Mouse (Mus musculus): ENCODE measurements at regions not wholly inside any gene's neighbourhood (a gene's known extent, or its start where the extent isn't known, plus 50 kb on each side); places are given as distances from the start of the nearest gene placed in this dataset.
A peak's percentile ranks its signal among the peaks of the same experiment; 100 is the strongest.
"Not testable (repeated sequence)": the region's sequence is repeated elsewhere in the genome, so short reads cannot be mapped to it uniquely, and the experiment has no call there.

DNA sequence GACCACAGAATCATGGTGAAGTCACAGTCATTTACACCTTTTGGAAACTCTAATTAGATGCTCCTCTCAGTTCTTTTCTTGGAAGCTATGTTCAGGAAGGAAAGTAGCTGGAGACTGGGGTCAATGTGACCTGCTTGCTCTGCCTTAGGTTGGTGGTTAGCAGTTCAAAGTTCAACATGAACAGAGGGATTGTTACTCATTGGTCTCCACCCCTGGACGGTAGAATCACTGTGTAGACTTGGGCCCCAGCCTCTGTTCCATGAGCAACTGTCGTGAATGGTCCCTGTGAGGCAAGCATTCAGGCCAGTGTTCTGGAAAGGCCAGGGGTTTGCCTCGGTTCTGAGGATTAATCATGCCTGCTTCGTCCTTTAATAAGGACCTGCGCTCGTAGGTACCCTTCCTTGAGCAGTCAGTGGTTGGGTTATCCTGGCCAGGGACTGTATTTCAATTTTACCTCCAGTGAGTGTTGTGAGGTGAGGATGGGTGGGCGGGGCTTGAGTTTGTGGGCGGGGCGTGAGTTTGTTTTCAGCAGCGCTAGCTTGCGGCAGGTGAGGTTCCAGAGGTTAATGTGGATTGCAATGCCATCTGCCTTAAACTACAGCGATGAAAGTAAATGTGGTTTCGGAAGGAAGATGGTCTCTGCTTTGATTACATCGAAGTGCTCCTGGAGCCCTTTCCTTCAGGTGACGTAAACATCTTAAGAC, 152.6 kb upstream of the Pou3f3 start:
- no peak for DNase-seq (ENCODE audit: inconsistent ontology term)

DNA sequence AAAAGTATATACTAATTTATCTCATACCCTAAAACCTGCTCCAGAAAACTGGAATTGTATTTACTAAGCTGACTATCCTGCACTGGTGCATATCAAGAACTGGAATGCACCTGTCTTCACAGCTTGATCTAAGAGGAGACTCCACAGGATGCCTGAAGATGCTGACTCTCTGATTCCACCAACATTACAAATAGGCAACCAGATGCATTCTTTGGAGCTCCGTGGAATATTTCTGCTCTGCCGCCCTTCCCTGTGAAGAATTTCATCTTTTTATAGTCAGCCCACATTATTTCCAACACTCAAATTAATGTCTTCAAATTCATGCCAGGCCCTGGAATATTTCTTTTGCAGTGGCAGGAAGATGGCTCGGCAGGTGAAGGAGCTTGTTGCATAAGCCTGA, 148.7 kb upstream of the Pou3f3 start:
- DNase-seq (ENCODE audit: inconsistent ontology term): no peak

GRCm38 (mm10) chr1:42557301-42557700, 138.3 kb upstream of the Pou3f3 start:
- no peak for DNase-seq (ENCODE audit: inconsistent ontology term)

DNA sequence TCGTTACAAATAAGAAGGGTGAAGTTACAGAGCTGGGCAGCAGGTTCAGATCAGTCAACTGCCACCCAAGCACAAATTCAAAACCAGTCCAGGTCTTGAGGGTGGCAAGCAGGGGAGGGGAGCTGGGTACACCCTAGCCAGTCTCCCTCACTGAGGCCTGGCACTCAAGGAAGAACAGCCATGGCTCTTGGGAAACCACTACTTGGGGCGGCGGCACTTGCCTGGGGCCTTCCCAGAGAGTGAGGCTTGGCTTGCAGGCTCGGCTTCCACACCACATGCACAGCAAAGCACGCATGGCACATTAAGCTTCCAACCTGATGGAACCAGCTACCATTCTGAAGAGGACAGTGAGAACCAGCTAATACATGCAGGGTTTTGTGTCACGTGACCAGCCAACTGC, 127.9 kb upstream of the Pou3f3 start:
- DNase-seq (ENCODE audit: inconsistent ontology term): no peak

- no peak for DNase-seq (ENCODE audit: inconsistent ontology term)
These were observed 110.4 kb upstream of the Pou3f3 start for GRCm38 (mm10) chr1:42585191-42585590.

DNA sequence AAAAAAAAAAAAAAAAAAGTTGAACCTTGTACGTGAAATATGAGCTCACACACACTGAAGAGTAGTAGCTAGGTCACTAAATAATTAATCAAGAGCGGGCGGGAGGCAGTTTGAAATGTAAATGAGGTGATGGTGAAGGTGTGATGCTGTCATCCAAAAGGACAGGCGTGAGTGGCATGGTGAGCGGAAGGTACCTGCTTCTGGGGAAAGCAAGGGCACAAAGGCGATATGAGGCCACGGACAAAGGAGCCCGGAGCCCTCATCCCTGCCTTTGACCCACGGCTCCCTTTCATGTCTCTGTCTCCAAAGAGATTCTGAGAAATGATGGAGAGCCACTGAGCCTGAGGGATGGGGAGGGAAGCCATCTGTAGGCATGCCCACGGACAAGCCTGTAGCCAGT, 107.1 kb upstream of the Pou3f3 start:
- no peak for DNase-seq (ENCODE audit: inconsistent ontology term)

GRCm38 (mm10) chr1:42589442-42589841, 106.1 kb upstream of the Pou3f3 start:
- no peak for DNase-seq (ENCODE audit: inconsistent ontology term)

- DNase-seq (ENCODE audit: inconsistent ontology term): peak; percentile 11
These were observed 103.7 kb upstream of the Pou3f3 start for GRCm38 (mm10) chr1:42591855-42592254.

DNA sequence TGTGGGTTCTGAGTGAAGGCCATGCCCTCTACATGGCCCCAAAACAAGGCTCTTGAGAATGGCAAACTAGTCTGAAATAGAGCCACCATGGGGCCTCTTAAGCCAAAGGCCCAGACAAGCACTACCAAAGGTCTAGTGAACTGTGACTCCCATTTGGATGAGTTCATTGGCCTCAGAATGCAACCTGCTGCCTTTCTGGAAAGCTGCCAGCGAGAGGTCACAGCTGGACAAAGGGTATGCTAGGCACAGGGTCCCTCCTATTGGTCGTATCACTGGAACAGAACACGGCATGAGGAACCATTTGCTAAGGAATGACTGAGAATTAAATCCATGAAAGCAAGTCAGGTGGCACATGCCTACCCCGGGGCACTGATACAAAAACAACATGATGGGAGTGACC, 98.5 kb upstream of the Pou3f3 start:
- DNase-seq (ENCODE audit: inconsistent ontology term): peak; percentile 1

DNA sequence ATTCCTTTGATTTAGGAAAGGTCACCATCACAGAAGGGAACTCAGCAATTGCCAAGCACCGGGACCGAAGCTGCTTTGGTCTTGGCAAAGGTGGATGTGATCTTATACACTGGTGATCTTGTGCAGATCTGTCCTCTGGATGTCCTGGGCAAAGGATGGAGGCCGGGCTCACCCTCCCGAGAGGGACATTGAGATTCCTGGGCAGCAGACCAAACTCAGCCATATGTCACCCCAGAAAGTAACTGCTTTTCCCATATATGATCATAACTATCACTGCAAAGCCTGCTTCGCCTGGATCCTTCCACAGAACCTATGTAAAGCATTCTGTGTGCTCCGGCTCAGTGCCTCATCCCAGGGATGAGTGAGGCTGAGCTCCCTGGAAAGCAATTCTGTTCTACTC, 96.3 kb upstream of the Pou3f3 start:
- no peak for DNase-seq (ENCODE audit: inconsistent ontology term)

GRCm38 (mm10) chr1:42606251-42606650, 89.3 kb upstream of the Pou3f3 start:
- no peak for DNase-seq (ENCODE audit: inconsistent ontology term)

DNA sequence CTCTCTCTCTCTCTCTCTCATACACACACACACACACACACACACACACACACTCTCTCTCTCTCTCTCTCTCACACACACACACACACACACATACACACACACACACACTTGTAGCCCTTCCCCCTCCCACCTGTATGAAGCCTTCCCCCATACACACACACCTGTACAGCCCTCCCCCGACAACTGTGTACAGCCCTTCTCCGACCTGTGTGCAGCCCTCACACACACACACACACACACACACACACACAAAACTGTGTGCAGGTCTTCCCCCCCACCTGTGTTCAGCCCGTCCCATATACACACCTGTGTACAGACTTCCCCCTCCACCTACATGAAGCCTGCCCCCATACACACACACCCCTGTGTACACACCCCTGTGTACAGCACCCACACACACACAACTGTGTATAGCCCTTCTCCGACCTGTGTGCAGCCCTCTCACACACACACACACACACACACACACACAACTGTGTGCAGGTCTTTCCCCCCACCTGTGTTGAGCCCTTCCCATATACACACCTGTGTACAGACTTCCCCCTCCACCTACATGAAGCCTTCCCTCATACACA, 88.0 kb upstream of the Pou3f3 start:
- not testable (repeated sequence) for DNase-seq (ENCODE audit: inconsistent ontology term)

DNA sequence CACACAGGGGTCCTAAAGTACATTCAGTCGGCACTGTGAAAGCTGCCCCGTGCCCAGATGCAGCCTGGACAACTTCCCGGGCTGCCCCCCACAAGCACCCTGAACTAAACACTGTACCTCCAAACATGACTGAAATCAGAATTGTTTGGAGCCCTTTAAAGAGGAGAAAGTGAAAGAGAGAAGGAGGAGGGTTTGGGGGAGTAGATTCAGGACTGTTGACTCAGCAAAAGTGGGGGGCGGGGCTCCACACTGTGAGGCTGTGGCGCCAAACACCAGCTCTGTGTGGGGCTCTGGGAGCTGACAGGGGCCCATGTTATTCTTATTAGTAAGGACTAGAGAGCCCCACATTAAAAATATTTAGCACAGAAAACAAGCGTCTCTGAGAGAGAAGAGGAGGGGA, 71.8 kb upstream of the Pou3f3 start:
- no peak for DNase-seq (ENCODE audit: inconsistent ontology term)

DNA sequence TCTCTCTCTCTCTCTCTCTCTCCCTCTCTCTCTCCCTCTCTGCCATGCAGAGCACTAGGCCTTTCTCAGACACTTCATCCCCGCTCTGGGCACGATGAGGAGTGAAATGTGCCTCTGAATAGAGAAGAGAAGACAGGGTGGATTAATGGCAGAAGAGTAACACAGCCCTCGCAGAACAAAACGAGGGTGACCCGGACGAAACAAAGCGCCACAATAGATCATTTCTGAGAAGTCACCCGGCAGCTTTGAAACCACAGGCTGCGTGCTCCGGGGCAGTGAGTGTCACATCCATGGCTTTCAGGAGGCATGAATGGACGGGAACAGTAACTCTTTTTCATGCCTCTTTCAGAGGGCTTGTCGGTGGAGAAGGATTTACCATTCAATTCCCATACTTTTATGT, 66.8 kb upstream of the Pou3f3 start:
- DNase-seq (ENCODE audit: inconsistent ontology term): peak; percentile 55

GRCm38 (mm10) chr1:42629465-42630261, 65.9 kb upstream of the Pou3f3 start:
- DNase-seq (ENCODE audit: inconsistent ontology term): no peak

DNA sequence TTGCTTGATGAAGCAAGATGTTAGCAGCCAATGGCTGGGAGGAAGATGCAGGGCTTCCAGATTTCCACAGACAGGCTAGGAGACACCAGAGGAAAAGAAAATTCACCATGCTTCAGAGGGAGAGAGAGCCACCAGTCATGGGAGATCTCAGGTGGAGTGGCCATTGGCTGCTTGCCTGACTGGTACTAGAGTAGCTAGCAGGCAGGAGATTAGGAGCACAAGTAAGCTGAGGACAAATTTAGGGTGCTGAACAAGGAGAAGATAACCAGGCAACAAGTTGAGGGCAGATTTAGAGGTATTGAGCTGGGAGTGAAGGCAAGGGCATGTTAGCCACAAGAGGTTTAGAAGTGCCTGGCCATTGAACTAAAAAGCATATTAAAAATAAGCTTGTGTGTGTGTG, 63.3 kb upstream of the Pou3f3 start:
- no peak for DNase-seq (ENCODE audit: inconsistent ontology term)

DNA sequence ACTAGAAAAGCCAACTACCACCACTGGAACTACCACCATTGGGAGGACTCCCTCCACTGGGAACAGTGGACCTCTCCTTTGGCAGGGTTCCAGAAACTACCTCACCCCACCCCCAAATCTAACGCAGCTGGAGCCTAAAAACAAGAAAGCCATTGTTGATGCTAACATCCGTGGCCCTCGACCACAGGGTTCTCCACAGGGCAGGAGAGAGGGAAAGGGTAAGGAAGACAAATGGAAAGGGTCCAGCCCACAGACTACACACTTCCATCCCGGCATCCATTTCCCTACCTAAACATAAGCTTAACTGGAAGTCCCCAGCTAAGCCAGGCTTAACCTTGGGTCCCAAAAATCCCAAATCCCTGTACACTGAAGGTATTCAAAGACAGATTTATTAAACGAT, 59.0 kb upstream of the Pou3f3 start:
- no peak for DNase-seq (ENCODE audit: inconsistent ontology term)
